Mouse (Mus musculus) embryonic facial prominence, embryonic 12.5 days (tissue): ENCODE results near the gene Gm17545. TPM values are rescaled to one million over a fixed set of nuclear protein-coding genes. Genes with fewer than 3 reads are reported as not detected.
"Not testable (repeated sequence)": the region's sequence is repeated elsewhere in the genome, so short reads cannot be mapped to it uniquely, and the experiment has no call there.

Experiments used
- ATAC-seq: fragments of 200-750 bp; cut with Nextera tagmentation; 2 replicates; pipeline ENCODE4 v1.8.0; 2017; ENCODE audit not compliant: insufficient number of reproducible peaks, insufficient read depth, low FRiP score, low TSS enrichment
- H3K27ac ChIP-seq: fragments of 300-500 bp; sonication (generic); 2 replicates; pipeline ENCODE4 v1.5.1; 2016; ENCODE audit warnings: mild to moderate bottlenecking
- H3K27me3 ChIP-seq: fragments of 300-500 bp; sonication (generic); 2 replicates; pipeline ENCODE4 v1.6.1; 2016; ENCODE audit warnings: mild to moderate bottlenecking, moderate library complexity
- H3K36me3 ChIP-seq: fragments of 300-500 bp; sonication (generic); 2 replicates; pipeline ENCODE4 v1.6.1; 2016; ENCODE audit warnings: mild to moderate bottlenecking
- H3K4me1 ChIP-seq: fragments of 300-500 bp; sonication (generic); 2 replicates; pipeline ENCODE4 v1.6.1; 2016
- H3K4me2 ChIP-seq: fragments of 300-500 bp; sonication (generic); replicated peaks from 2 replicates; pipeline ENCODE4 v1.6.1; 2016; ENCODE audit warnings: mild to moderate bottlenecking, moderate library complexity
- H3K4me3 ChIP-seq: fragments of 300-500 bp; sonication (generic); 2 replicates; pipeline ENCODE4 v1.5.1; 2016; ENCODE audit warnings: mild to moderate bottlenecking
- H3K9ac ChIP-seq: fragments of 300-500 bp; sonication (generic); 2 replicates; pipeline ENCODE4 v1.6.1; 2016; ENCODE audit warnings: mild to moderate bottlenecking, moderate library complexity
- H3K9me3 ChIP-seq: fragments of 300-500 bp; sonication (generic); 2 replicates; pipeline ENCODE4 v1.6.1; 2016; ENCODE audit warnings: mild to moderate bottlenecking, moderate library complexity
- WGBS: fragments of 180-500 bp; shearing (Covaris S2); methylation state at CpG from one replicate; pipeline ENCODE4 v1.1.7; 2016; 5-methylcytosine and 5-hydroxymethylcytosine counted together
- polyA plus RNA-seq: library from polyadenylated mRNA; unstranded; fragments of >200 nt; fragmentation: Nextera tagmentation; extraction: Ambion mirVana; gene quantifications from 2 replicates; pipeline ENCODE4 v1.2.1, GENCODE M21; 2016

Gm17545 gene
- not detected in 2 replicates for polyA plus RNA-seq

- H3K36me3 ChIP-seq, result peaks cover 77% of the 10 kb centered on the region
- H3K9ac ChIP-seq, H3K4me3 ChIP-seq, H3K27me3 ChIP-seq, H3K4me2 ChIP-seq, ATAC-seq, H3K27ac ChIP-seq, H3K4me1 ChIP-seq, H3K9me3 ChIP-seq: not testable (repeated sequence)
- 93% methylated on average over 8 of the region's 8 CpGs for WGBS
Measured at GRCm38 (mm10) chr9:22453990-22454389, at the start of gene Gm17545. Gm17545 (plus strand) TSS chr9:22454290.

GRCm38 (mm10) chr9:22405414-22405813, 48.7 kb upstream of the Gm17545 start:
- no peaks in the 10 kb centered on the region for H3K9me3 ChIP-seq
- H3K4me3 ChIP-seq, result no peak overlapping the region
- no peak overlapping the region for H3K9ac ChIP-seq
- H3K27me3 ChIP-seq, result no peaks in the 10 kb centered on the region
- no peak overlapping the region for H3K4me2 ChIP-seq
- H3K4me1 ChIP-seq, result no peaks in the 10 kb centered on the region
- no peaks in the 10 kb centered on the region for H3K36me3 ChIP-seq
- ATAC-seq, result no peak
- H3K27ac ChIP-seq, result no peak overlapping the region
- WGBS, result 80% methylated on average over 3 of the region's 3 CpGs

- not testable (repeated sequence) for H3K27ac ChIP-seq, H3K9ac ChIP-seq, H3K4me1 ChIP-seq, H3K9me3 ChIP-seq, ATAC-seq, H3K4me3 ChIP-seq, H3K27me3 ChIP-seq, H3K36me3 ChIP-seq, H3K4me2 ChIP-seq
- 89% methylated on average over 4 of the region's 4 CpGs for WGBS
Measured at GRCm38 (mm10) chr9:22407633-22408032, 46.5 kb upstream of the Gm17545 start.

GRCm38 (mm10) chr9:22408344-22408743, 45.7 kb upstream of the Gm17545 start:
- H3K4me1 ChIP-seq, H3K4me2 ChIP-seq, ATAC-seq, H3K27ac ChIP-seq, H3K36me3 ChIP-seq, H3K9me3 ChIP-seq, H3K27me3 ChIP-seq, H3K9ac ChIP-seq, H3K4me3 ChIP-seq: not testable (repeated sequence)
- 33% methylated on average over 4 of the region's 4 CpGs for WGBS

GRCm38 (mm10) chr9:22409501-22409900, 44.6 kb upstream of the Gm17545 start:
- no peaks in the 10 kb centered on the region for H3K27me3 ChIP-seq
- WGBS, result 78% methylated on average over 7 of the region's 7 CpGs
- H3K36me3 ChIP-seq, result no peaks in the 10 kb centered on the region
- H3K4me3 ChIP-seq, result no peak overlapping the region
- ATAC-seq, result no peak
- H3K9me3 ChIP-seq, result no peaks in the 10 kb centered on the region
- H3K4me2 ChIP-seq, result no peak overlapping the region
- no peaks in the 10 kb centered on the region for H3K4me1 ChIP-seq
- no peak overlapping the region for H3K27ac ChIP-seq
- H3K9ac ChIP-seq, result no peak overlapping the region

- Histone ChIP-seq H3K27me3 (no peaks in the 10 kb centered on the region), H3K9me3 (no peaks in the 10 kb centered on the region), H3K4me1 (no peaks in the 10 kb centered on the region), H3K36me3 (no peaks in the 10 kb centered on the region), H3K27ac (no peak within 1 kb of the TSS), H3K9ac (peak within 1 kb of the TSS; percentile 40), H3K4me3 (peak within 1 kb of the TSS; percentile 58), H3K4me2 (peak within 1 kb of the TSS; percentile 79)
- peak; percentile 97 for ATAC-seq
- WGBS, result under 1% methylated on average over 43 of the region's 43 CpGs
Measured at GRCm38 (mm10) chr9:22411002-22411857, 42.9 kb upstream of the Gm17545 start, which contains the start of gene 9530077C05Rik. 9530077C05Rik (plus strand) TSS chr9:22411513.

- no peak for ATAC-seq
- Histone ChIP-seq H3K36me3 (no peaks in the 10 kb centered on the region), H3K9me3 (no peaks in the 10 kb centered on the region), H3K4me1 (no peaks in the 10 kb centered on the region), H3K4me3 (no peak overlapping the region), H3K27ac (no peak overlapping the region), H3K4me2 (no peak overlapping the region), H3K27me3 (no peaks in the 10 kb centered on the region), H3K9ac (no peak overlapping the region)
- 81% methylated on average over 3 of the region's 3 CpGs for WGBS
Measured at GRCm38 (mm10) chr9:22416187-22416586, 37.9 kb upstream of the Gm17545 start.

- Histone ChIP-seq H3K4me3 (no peak overlapping the region), H3K4me1 (no peaks in the 10 kb centered on the region), H3K27ac (no peak overlapping the region), H3K9ac (no peak overlapping the region), H3K4me2 (no peak overlapping the region), H3K27me3 (no peaks in the 10 kb centered on the region), H3K9me3 (no peaks in the 10 kb centered on the region), H3K36me3 (no peaks in the 10 kb centered on the region)
- 47% methylated on average over 6 of the region's 6 CpGs for WGBS
- no peak for ATAC-seq
Measured at GRCm38 (mm10) chr9:22417547-22417946, 36.5 kb upstream of the Gm17545 start.

GRCm38 (mm10) chr9:22419877-22420276, 34.2 kb upstream of the Gm17545 start:
- Histone ChIP-seq H3K9me3 (no peaks in the 10 kb centered on the region), H3K4me3 (no peak overlapping the region), H3K9ac (no peak overlapping the region), H3K27ac (no peak overlapping the region), H3K27me3 (no peaks in the 10 kb centered on the region), H3K36me3 (no peaks in the 10 kb centered on the region), H3K4me1 (no peaks in the 10 kb centered on the region), H3K4me2 (no peak overlapping the region)
- WGBS, result 82% methylated on average over 3 of the region's 3 CpGs
- ATAC-seq, result no peak

GRCm38 (mm10) chr9:22420491-22420890, 33.6 kb upstream of the Gm17545 start:
- H3K36me3 ChIP-seq, result no peaks in the 10 kb centered on the region
- H3K4me1 ChIP-seq, result no peaks in the 10 kb centered on the region
- WGBS, result 38% methylated on average over 7 of the region's 7 CpGs
- no peak overlapping the region for H3K27ac ChIP-seq
- no peak overlapping the region for H3K4me2 ChIP-seq
- no peak for ATAC-seq
- no peak overlapping the region for H3K9ac ChIP-seq
- H3K27me3 ChIP-seq, result no peaks in the 10 kb centered on the region
- H3K4me3 ChIP-seq, result no peak overlapping the region
- H3K9me3 ChIP-seq, result no peaks in the 10 kb centered on the region

- Histone ChIP-seq H3K4me1 (no peaks in the 10 kb centered on the region; the same call in 1 of the 2 replicates), H3K27ac (no peak overlapping the region), H3K9me3 (no peaks in the 10 kb centered on the region), H3K4me3 (no peak overlapping the region), H3K4me2 (no peak overlapping the region), H3K36me3 (no peaks in the 10 kb centered on the region), H3K27me3 (no peaks in the 10 kb centered on the region), H3K9ac (no peak overlapping the region)
- ATAC-seq, result no peak
- WGBS, result 44% methylated on average over 1 of the region's 1 CpGs
Measured at GRCm38 (mm10) chr9:22422559-22422958, 31.5 kb upstream of the Gm17545 start.

GRCm38 (mm10) chr9:22423507-22423906, 30.6 kb upstream of the Gm17545 start:
- H3K27me3 ChIP-seq, result no peaks in the 10 kb centered on the region
- H3K36me3 ChIP-seq, result no peaks in the 10 kb centered on the region
- no peak overlapping the region for H3K9ac ChIP-seq
- no peak overlapping the region for H3K27ac ChIP-seq
- no peak overlapping the region for H3K4me3 ChIP-seq
- H3K4me2 ChIP-seq, result no peak overlapping the region
- WGBS, result 76% methylated on average over 1 of the region's 1 CpGs
- no peak for ATAC-seq
- H3K9me3 ChIP-seq, result no peaks in the 10 kb centered on the region
- H3K4me1 ChIP-seq, result peaks cover 6% of the 10 kb centered on the region; the same call in 1 of the 2 replicates
